Mouse (Mus musculus) forebrain, embryonic 15.5 days (tissue): Measurements from ENCODE around the gene Kat7. TPM values are rescaled to one million over a fixed set of nuclear protein-coding genes. Genes with fewer than 3 reads are reported as not detected.

Experiments
- ATAC-seq: fragments of 200-750 bp; cut with Nextera tagmentation; replicated peaks from 2 replicates; pipeline ENCODE4 v1.8.0; 2017; ENCODE audit warnings: mild to moderate bottlenecking, moderate TSS enrichment, moderate library complexity
- H3K27ac ChIP-seq: fragments of 300-500 bp; sonication (generic); replicated peaks from 2 replicates; pipeline ENCODE4 v1.5.1; 2015; ENCODE audit warnings: mild to moderate bottlenecking, inconsistent platforms
- H3K27me3 ChIP-seq: fragments of 300-500 bp; sonication (generic); 2 replicates; pipeline ENCODE4 v1.6.1; 2015; ENCODE audit warnings: inconsistent platforms
- H3K36me3 ChIP-seq: fragments of 300-500 bp; sonication (generic); 2 replicates; pipeline ENCODE4 v1.6.1; 2015; ENCODE audit warnings: mild to moderate bottlenecking, inconsistent platforms
- H3K4me1 ChIP-seq: fragments of 300-500 bp; sonication (generic); 2 replicates; pipeline ENCODE4 v1.6.1; 2015; ENCODE audit warnings: inconsistent platforms
- H3K4me2 ChIP-seq: fragments of 300-500 bp; sonication (generic); replicated peaks from 2 replicates; pipeline ENCODE4 v1.6.1; 2015; ENCODE audit warnings: mild to moderate bottlenecking, inconsistent platforms
- H3K4me3 ChIP-seq: fragments of 300-500 bp; sonication (generic); 2 replicates; pipeline ENCODE4 v1.5.1; 2015; ENCODE audit warnings: mild to moderate bottlenecking, inconsistent platforms
- H3K9ac ChIP-seq: fragments of 300-500 bp; sonication (generic); replicated peaks from 2 replicates; pipeline ENCODE4 v1.6.1; 2015; ENCODE audit warnings: mild to moderate bottlenecking, inconsistent platforms
- H3K9me3 ChIP-seq: fragments of 300-500 bp; sonication (generic); 2 replicates; pipeline ENCODE4 v1.6.1; 2016; ENCODE audit warnings: inconsistent platforms
- WGBS: fragments of 180-500 bp; shearing (Covaris S2); methylation state at CpG from one replicate; pipeline ENCODE4 v1.1.7; 2015; ENCODE audit warnings: mixed read lengths; 5-methylcytosine and 5-hydroxymethylcytosine counted together
- polyA plus RNA-seq: library from polyadenylated mRNA; unstranded; fragments of >200 nt; fragmentation: Nextera tagmentation; extraction: Ambion mirVana; gene quantifications from 2 replicates; pipeline ENCODE4 v1.2.1, GENCODE M21; 2015

The Kat7 gene
- polyA plus RNA-seq, 1 experiment from 2014 or later: 75.7 TPM

- ATAC-seq: no peak
- Histone ChIP-seq H3K9me3 (no peaks in the 10 kb centered on the region), H3K27me3 (no peaks in the 10 kb centered on the region), H3K4me3 (no peak overlapping the region), H3K9ac (no peak overlapping the region), H3K27ac (no peak overlapping the region), H3K4me2 (no peak overlapping the region), H3K4me1 (no peaks in the 10 kb centered on the region), H3K36me3 (no peaks in the 10 kb centered on the region)
- 71% methylated on average over 11 of the region's 11 CpGs for WGBS
Observed at GRCm38 (mm10) chr11:95326243-95326642, 16.2 kb upstream of the Kat7 start.

- no peaks in the 10 kb centered on the region for H3K27me3 ChIP-seq
- 90% methylated on average over 4 of the region's 4 CpGs for WGBS
Observed at GRCm38 (mm10) chr11:95325832-95326231, 15.8 kb upstream of the Kat7 start.

GRCm38 (mm10) chr11:95324181-95324580 is 14.1 kb upstream of the Kat7 start:
- H3K27ac ChIP-seq: no peak overlapping the region

More at GRCm38 (mm10) chr11:95325832-95326231, 15.8 kb upstream of the Kat7 start:
- Histone ChIP-seq H3K4me3 (no peak overlapping the region), H3K36me3 (no peaks in the 10 kb centered on the region), H3K9ac (no peak overlapping the region), H3K27ac (no peak overlapping the region), H3K4me2 (no peak overlapping the region), H3K4me1 (no peaks in the 10 kb centered on the region), H3K9me3 (no peaks in the 10 kb centered on the region)
- no peak for ATAC-seq

GRCm38 (mm10) chr11:95320010-95320409 is 10.0 kb upstream of the Kat7 start:
- ATAC-seq: no peak
- Histone ChIP-seq H3K27ac (no peak overlapping the region), H3K4me3 (no peak overlapping the region), H3K4me2 (no peak overlapping the region), H3K27me3 (no peaks in the 10 kb centered on the region), H3K9ac (no peak overlapping the region), H3K4me1 (no peaks in the 10 kb centered on the region), H3K9me3 (no peaks in the 10 kb centered on the region), H3K36me3 (no peaks in the 10 kb centered on the region)
- 100% methylated on average over 1 of the region's 1 CpGs for WGBS

More at GRCm38 (mm10) chr11:95324181-95324580, 14.1 kb upstream of the Kat7 start:
- ATAC-seq: no peak
- Histone ChIP-seq H3K4me2 (no peak overlapping the region), H3K9ac (no peak overlapping the region), H3K4me1 (no peaks in the 10 kb centered on the region), H3K36me3 (no peaks in the 10 kb centered on the region), H3K4me3 (no peak overlapping the region), H3K27me3 (no peaks in the 10 kb centered on the region), H3K9me3 (no peaks in the 10 kb centered on the region)
- 79% methylated on average over 10 of the region's 10 CpGs for WGBS

GRCm38 (mm10) chr11:95319506-95319905 is 9.5 kb upstream of the Kat7 start:
- no peak for ATAC-seq
- Histone ChIP-seq H3K27ac (no peak overlapping the region), H3K4me1 (no peaks in the 10 kb centered on the region), H3K27me3 (no peaks in the 10 kb centered on the region), H3K4me2 (no peak overlapping the region), H3K9ac (no peak overlapping the region), H3K36me3 (no peaks in the 10 kb centered on the region), H3K4me3 (no peak overlapping the region), H3K9me3 (no peaks in the 10 kb centered on the region)
- 61% methylated on average over 1 of the region's 1 CpGs for WGBS

GRCm38 (mm10) chr11:95318116-95318515 is 8.1 kb upstream of the Kat7 start:
- no peaks in the 10 kb centered on the region for H3K9me3 ChIP-seq

GRCm38 (mm10) chr11:95315215-95315955 is 5.3 kb upstream of the Kat7 start:
- 88% methylated on average over 7 of the region's 7 CpGs for WGBS
- H3K27me3 ChIP-seq: no peaks in the 10 kb centered on the region
- peaks cover 11% of the 10 kb centered on the region for H3K4me1 ChIP-seq
- H3K27ac ChIP-seq: no peak overlapping the region
- H3K4me3 ChIP-seq: no peak overlapping the region
- no peak overlapping the region for H3K4me2 ChIP-seq
- H3K9me3 ChIP-seq: no peaks in the 10 kb centered on the region
- no peak overlapping the region for H3K9ac ChIP-seq
- no peak for ATAC-seq
- no peaks in the 10 kb centered on the region for H3K36me3 ChIP-seq

More at GRCm38 (mm10) chr11:95318116-95318515, 8.1 kb upstream of the Kat7 start:
- no peak for ATAC-seq
- Histone ChIP-seq H3K4me2 (no peak overlapping the region), H3K27me3 (no peaks in the 10 kb centered on the region), H3K9ac (no peak overlapping the region), H3K36me3 (no peaks in the 10 kb centered on the region), H3K4me3 (no peak overlapping the region), H3K4me1 (no peaks in the 10 kb centered on the region), H3K27ac (no peak overlapping the region)
- 91% methylated on average over 9 of the region's 9 CpGs for WGBS

GRCm38 (mm10) chr11:95311425-95311807 is 1.4 kb upstream of the Kat7 start:
- Histone ChIP-seq H3K9me3 (no peaks in the 10 kb centered on the region), H3K27me3 (no peaks in the 10 kb centered on the region), H3K4me1 (peaks cover 23% of the 10 kb centered on the region), H3K9ac (no peak overlapping the region), H3K36me3 (no peaks in the 10 kb centered on the region), H3K4me3 (peak overlapping the region; percentile 95), H3K4me2 (peak overlapping the region; percentile 64), H3K27ac (no peak overlapping the region)
- no peak for ATAC-seq
- WGBS: 10% methylated on average over 5 of the region's 5 CpGs

GRCm38 (mm10) chr11:95310648-95311424 is 790 bp upstream of the Kat7 start:
- Histone ChIP-seq H3K4me3 (peak overlapping the region; percentile 95), H3K4me1 (peaks cover 23% of the 10 kb centered on the region), H3K4me2 (peak overlapping the region; percentile 64), H3K36me3 (no peaks in the 10 kb centered on the region), H3K9ac (peak overlapping the region; percentile 49), H3K27me3 (no peaks in the 10 kb centered on the region), H3K27ac (peak overlapping the region; percentile 65), H3K9me3 (no peaks in the 10 kb centered on the region)
- peak; percentile 10 for ATAC-seq
- WGBS: 4% methylated on average over 17 of the region's 17 CpGs

GRCm38 (mm10) chr11:95309510-95310006 is 488 bp downstream of the Kat7 start:
- Histone ChIP-seq H3K9ac (peak overlapping the region; percentile 95), H3K9me3 (no peaks in the 10 kb centered on the region), H3K4me2 (peak overlapping the region; percentile 73), H3K36me3 (peaks cover 4% of the 10 kb centered on the region; the same call in 1 of the 2 replicates), H3K4me1 (peaks cover 23% of the 10 kb centered on the region), H3K27ac (peak overlapping the region; percentile 97), H3K4me3 (peak overlapping the region; percentile 95), H3K27me3 (no peaks in the 10 kb centered on the region)
- peak; percentile 96 for ATAC-seq
- WGBS: under 1% methylated on average over 37 of the region's 37 CpGs

GRCm38 (mm10) chr11:95307526-95307925 is 2.5 kb downstream of the Kat7 start:
- 87% methylated on average over 8 of the region's 8 CpGs for WGBS
- H3K4me2 ChIP-seq: no peak overlapping the region
- peaks cover 22% of the 10 kb centered on the region for H3K36me3 ChIP-seq
- H3K9ac ChIP-seq: no peak overlapping the region
- peaks cover 23% of the 10 kb centered on the region for H3K4me1 ChIP-seq
- ATAC-seq: no peak
- H3K9me3 ChIP-seq: no peaks in the 10 kb centered on the region
- H3K27me3 ChIP-seq: no peaks in the 10 kb centered on the region
- H3K4me3 ChIP-seq: no peak overlapping the region
- no peak overlapping the region for H3K27ac ChIP-seq

- Histone ChIP-seq H3K9ac (no peak overlapping the region), H3K36me3 (peaks cover 41% of the 10 kb centered on the region), H3K4me1 (peaks cover 12% of the 10 kb centered on the region), H3K27me3 (no peaks in the 10 kb centered on the region), H3K4me2 (no peak overlapping the region), H3K9me3 (no peaks in the 10 kb centered on the region), H3K4me3 (no peak overlapping the region), H3K27ac (no peak overlapping the region)
- 92% methylated on average over 7 of the region's 7 CpGs for whole genome bisulfite sequencing
- ATAC-seq: no peak
Observed at GRCm38 (mm10) chr11:95305600-95305999, 4.4 kb downstream of the Kat7 start.
